19 mouse cellular contexts compared by ENCODE assay signal in the genomic region with DNA sequence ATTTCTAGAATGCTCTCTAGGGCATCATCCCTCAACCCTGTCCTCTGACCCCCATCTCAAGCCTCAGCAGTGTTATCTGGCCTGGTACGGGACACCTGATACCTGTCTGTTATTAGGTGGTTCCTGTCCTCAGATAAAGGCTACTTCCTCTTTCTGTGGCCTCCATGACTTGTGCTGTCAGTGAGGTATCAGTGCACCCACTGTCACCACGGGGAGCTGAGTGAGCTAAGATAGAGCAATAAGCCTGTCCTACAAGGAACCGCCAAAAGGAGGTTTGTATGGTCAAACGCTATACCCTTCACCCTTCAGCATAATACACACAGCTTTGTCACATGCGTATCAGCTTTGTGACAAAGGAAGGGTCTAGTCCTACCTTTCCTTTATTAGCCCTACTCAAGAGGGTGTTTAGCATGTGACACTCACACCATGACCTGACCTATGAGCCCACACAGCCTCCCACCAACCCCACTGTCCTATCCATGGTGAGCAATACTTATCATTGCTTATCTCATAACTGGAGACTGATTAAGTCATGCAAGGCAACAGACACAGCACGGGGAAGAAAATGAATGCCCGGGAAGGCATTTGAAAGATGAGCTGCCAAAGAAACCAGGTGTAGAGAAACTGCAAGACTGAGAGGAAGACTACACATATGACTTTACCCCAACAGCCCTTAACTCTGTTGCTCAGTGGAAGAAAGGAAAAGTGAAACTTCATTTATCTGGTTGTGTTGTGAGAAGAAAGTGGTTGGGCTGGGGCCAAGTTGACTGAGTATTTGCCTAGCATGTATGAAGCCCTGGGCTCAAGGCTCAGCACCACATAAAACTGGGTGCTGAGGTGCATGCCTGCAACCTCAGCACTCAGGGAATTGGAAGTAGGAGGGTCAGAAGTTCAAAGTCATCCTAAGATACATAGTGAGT. TPM values are rescaled to one million over a fixed set of nuclear protein-coding genes. Genes with fewer than 3 reads are reported as not detected.
DNase-seq lines count a peak whose midpoint lies in the region; ATAC-seq and TF ChIP-seq lines count a peak whose summit lies in the region.
"Had no signal": no experiment of that assay in that cellular context is flagged by ENCODE, and none has a peak within 500 bp of the region (broad histone marks: within the 10 kb centered on the region; RNA-seq: fewer than 3 reads in every experiment).

No protein-coding gene starts in this region.

- no peaks in the 10 kb centered on the region for H3K4me1 ChIP-seq in intestine, embryonic 15.5 days (replicated peaks)
- H3K4me1 ChIP-seq in liver, postnatal 0 days (ENCODE audit: insufficient read depth), result no peaks in the 10 kb centered on the region
- H3K4me1 ChIP-seq: hindbrain, embryonic 12.5 days had no signal

- TF ChIP-seq CTCF in liver, postnatal 0 days (IDR thresholded peaks at IDR 0.05; ENCODE audit: low read depth), result no peak

- peak; percentile 54 for DNase-seq in 416B (ENCODE audit: low read depth)
- DNase-seq in MEL-GATA-1-ER (ENCODE audit: extremely low read depth, low read depth), result peak; percentile 86
- no peak for DNase-seq in liver, postnatal 0 days
- no peak for DNase-seq in gastrocnemius, postnatal 10 days
- DNase-seq in adrenal gland, postnatal 10 days, result no peak
- DNase-seq in spleen, adult 18-20 months, result no peak
- DNase-seq: adrenal gland, adult 8-10 months; B cell, adult 2 months; cerebellum, adult 11 months; cerebellum, postnatal 25 days; forebrain, postnatal 0 days; heart, postnatal 10 days; kidney, adult 18-20 months; kidney, postnatal 10 days; right cerebral cortex, postnatal 14 days; thymus, postnatal 25 days had no signal

- peak; percentile 45; the same call in 1 of the 2 replicates for TF ChIP-seq EP300 in liver, postnatal 0 days (IDR thresholded peaks at IDR 0.05; ENCODE audit: low read depth)

- peak; percentile 56; the same call in 1 of the 2 replicates for ATAC-seq in intestine, embryonic 15.5 days
- peak; percentile 64 for ATAC-seq in liver, postnatal 0 days
- ATAC-seq: forebrain, postnatal 0 days; lung, postnatal 0 days had no signal

- H3K36me3 ChIP-seq in intestine, embryonic 15.5 days, result peaks cover 25% of the 10 kb centered on the region
- H3K36me3 ChIP-seq in liver, postnatal 0 days (replicated peaks; ENCODE audit: insufficient read depth, low read length), result peaks cover 55% of the 10 kb centered on the region

- no peaks in the 10 kb centered on the region for H3K9me3 ChIP-seq in intestine, embryonic 15.5 days
- no peaks in the 10 kb centered on the region for H3K9me3 ChIP-seq in liver, postnatal 0 days (ENCODE audit: low read length)
- H3K9me3 ChIP-seq: hindbrain, embryonic 12.5 days had no signal

- H3K9ac ChIP-seq in intestine, embryonic 15.5 days, result no peak overlapping the region
- no peak overlapping the region for H3K9ac ChIP-seq in liver, postnatal 0 days (replicated peaks)
- H3K9ac ChIP-seq: forebrain, postnatal 0 days; hindbrain, embryonic 12.5 days had no signal

- H3K4me3 ChIP-seq in intestine, embryonic 15.5 days (replicated peaks), result no peak overlapping the region
- H3K4me3 ChIP-seq in liver, postnatal 0 days (ENCODE audit: low read depth, low read length), result no peak overlapping the region
- H3K4me3 ChIP-seq: hindbrain, embryonic 12.5 days had no signal

- no peak overlapping the region for H3K4me2 ChIP-seq in intestine, embryonic 15.5 days (replicated peaks)
- no peak overlapping the region for H3K4me2 ChIP-seq in liver, postnatal 0 days (ENCODE audit: low read depth, low read length)
- H3K4me2 ChIP-seq: hindbrain, embryonic 12.5 days had no signal

- 87% methylated on average over 7 of the region's 7 CpGs for WGBS in intestine, embryonic 15.5 days
- WGBS in liver, postnatal 0 days (ENCODE audit: insufficient replicate concordance), result 54% methylated on average over 7 of the region's 7 CpGs

- H3K27ac ChIP-seq in intestine, embryonic 15.5 days, result no peak overlapping the region
- no peak overlapping the region for H3K27ac ChIP-seq in liver, postnatal 0 days (ENCODE audit: low read depth)
- H3K27ac ChIP-seq: hindbrain, embryonic 12.5 days had no signal

- H3K27me3 ChIP-seq in intestine, embryonic 15.5 days (replicated peaks), result no peaks in the 10 kb centered on the region
- H3K27me3 ChIP-seq in liver, postnatal 0 days (ENCODE audit: insufficient read depth, low read length), result no peaks in the 10 kb centered on the region
- H3K27me3 ChIP-seq: hindbrain, embryonic 12.5 days had no signal

RNA-seq across cellular contexts. Expression of a gene that starts 34.6 kb away (rescaled TPM):
- 19.6 and 21.7 TPM in 2 replicates for polyA plus RNA-seq in intestine, embryonic 15.5 days (2015; fragmentation: Nextera tagmentation; extraction: Ambion mirVana)
- 2.2 and 2.4 TPM in 2 replicates for polyA plus RNA-seq in liver, postnatal 0 days (2015; fragmentation: Nextera tagmentation; extraction: Ambion mirVana)
- not detected for total RNA-seq in gastrocnemius, postnatal 10 days (2021)
- total RNA-seq in adrenal gland, postnatal 10 days (2021), result under 1 TPM; 0.27 to 0.63 TPM

RNA-seq across cellular contexts. Expression of a gene that starts 53.4 kb away (rescaled TPM):
- polyA plus RNA-seq in intestine, embryonic 15.5 days (2015; fragmentation: Nextera tagmentation; extraction: Ambion mirVana), result 7.4 and 9.1 TPM in 2 replicates
- 1.6 TPM in 2 replicates for polyA plus RNA-seq in liver, postnatal 0 days (2015; fragmentation: Nextera tagmentation; extraction: Ambion mirVana)
- total RNA-seq in gastrocnemius, postnatal 10 days (2021), result 1 to 10 TPM; 4.9 to 8.4 TPM
- 10 to 100 TPM in 1 of 2 experiments, 1 to 10 TPM in 1; 7.7 to 12.6 TPM for total RNA-seq in adrenal gland, postnatal 10 days (2021)

Comparison
In these comparisons a context has a peak if more than half of its experiments do, and no peak if none do; other contexts are left out.
1. DNase-seq: peak in 416B (single experiment) and MEL-GATA-1-ER (single experiment); none in liver, postnatal 0 days (single experiment), gastrocnemius, postnatal 10 days (single experiment), adrenal gland, postnatal 10 days (single experiment) and spleen, adult 18-20 months (0 of 2).